Mouse (Mus musculus) CH12.LX (cell line): ENCODE data around the gene Cxcr2. TPM values are rescaled to one million over a fixed set of nuclear protein-coding genes. Genes with fewer than 3 reads are reported as not detected.

Experiments used
- DNase-seq: peaks from one replicate; pipeline ENCODE4 v3.0.0-alpha.2; 2013; ENCODE audit errors: extremely low read depth
- H3K27ac ChIP-seq: 2 replicates; pipeline ENCODE4 v1.5.1; 2012; ENCODE audit warnings: low read depth, mild to moderate bottlenecking, control low read depth, moderate library complexity; ENCODE audit not compliant: insufficient read depth
- H3K27me3 ChIP-seq: replicated peaks from 2 replicates; pipeline ENCODE3; 2012; ENCODE audit warnings: inconsistent platforms
- H3K36me3 ChIP-seq, 2 experiments: replicated peaks in 1 of 2; 2 replicates each; pipeline versions ENCODE3 to v1.6.1; 2012; ENCODE audit warnings: inconsistent platforms in 1 of 2, low read length in 1 of 2, mild to moderate bottlenecking in 1 of 2, mixed read lengths in 1 of 2, moderate library complexity in 1 of 2; ENCODE audit not compliant: control insufficient read depth in 1 of 2, insufficient read depth in 1 of 2
- H3K4me1 ChIP-seq, 2 experiments: 2 replicates each; pipeline ENCODE4 v1.6.1; 2012; ENCODE audit warnings: inconsistent platforms in 1 of 2, moderate library complexity in 1 of 2; ENCODE audit not compliant: insufficient read depth in 2 of 2, control insufficient read depth in 1 of 2
- H3K4me2 ChIP-seq: 2 replicates; pipeline ENCODE4 v1.6.1; 2012; ENCODE audit warnings: low read depth, mild to moderate bottlenecking, control low read depth; ENCODE audit not compliant: poor library complexity, insufficient read depth, severe bottlenecking
- H3K4me3 ChIP-seq, 3 experiments: fragments of 150-350 bp in 1 of 3; sonication (generic) in 1 of 3; replicated peaks in 1 of 3; 2 replicates each; pipeline versions ENCODE3 to v1.5.1; 2011 to 2012; ENCODE audit warnings: low read depth in 2 of 3, low read length in 2 of 3, mild to moderate bottlenecking in 2 of 3, moderate library complexity in 2 of 3, control low read depth in 1 of 3, improper control_type of control experiment in 1 of 3, inconsistent platforms in 1 of 3, mixed read lengths in 1 of 3; ENCODE audit not compliant: poor library complexity in 1 of 3
- H3K79me2 ChIP-seq: replicated peaks from 2 replicates; pipeline ENCODE4 v1.6.1; 2012; ENCODE audit warnings: mild to moderate bottlenecking, moderate library complexity; ENCODE audit not compliant: control insufficient read depth, poor library complexity, insufficient read depth, severe bottlenecking; ENCODE audit errors: extremely low read depth
- H3K9ac ChIP-seq: 2 replicates; pipeline ENCODE4 v1.6.1; 2012; ENCODE audit warnings: low read depth, mild to moderate bottlenecking, control low read depth, moderate library complexity; ENCODE audit not compliant: insufficient read depth
- H3K9me3 ChIP-seq: replicated peaks from 2 replicates; pipeline ENCODE3; 2012; ENCODE audit warnings: low read length, inconsistent platforms, mixed read lengths
- BHLHE40 ChIP-seq: IDR thresholded peaks from 2 replicates; pipeline ENCODE4 v1.6.1; 2011; ENCODE audit warnings: mild to moderate bottlenecking, low read depth, low read length, improper control_type of control experiment
- CHD2 ChIP-seq: IDR thresholded peaks from 2 replicates; pipeline ENCODE4 v1.6.1; 2011; ENCODE audit warnings: low read length, improper control_type of control experiment
- E2F4 ChIP-seq: IDR thresholded peaks from 2 replicates; pipeline ENCODE4 v1.6.1; 2011; ENCODE audit warnings: low read depth, low read length, improper control_type of control experiment; ENCODE audit not compliant: insufficient replicate concordance
- ELF1 ChIP-seq: IDR thresholded peaks from 2 replicates; pipeline ENCODE4 v1.6.1; 2014; ENCODE audit warnings: low read depth, mild to moderate bottlenecking, inconsistent platforms, low read length, improper control_type of control experiment
- GABPA ChIP-seq: IDR thresholded peaks from 2 replicates; pipeline ENCODE4 v1.6.1; 2012; ENCODE audit warnings: low read depth, low read length, improper control_type of control experiment, inconsistent platforms; ENCODE audit not compliant: insufficient replicate concordance
- HCFC1 ChIP-seq: IDR thresholded peaks from 2 replicates; pipeline ENCODE4 v1.6.1; 2012; ENCODE audit warnings: low read depth, mild to moderate bottlenecking, inconsistent platforms, low read length, improper control_type of control experiment
- JUN ChIP-seq: IDR thresholded peaks from 2 replicates; pipeline ENCODE4 v1.6.1; 2011; ENCODE audit warnings: low read depth, mild to moderate bottlenecking, low read length, improper control_type of control experiment, moderate library complexity; ENCODE audit not compliant: insufficient read depth
- MAFK ChIP-seq: IDR thresholded peaks from 2 replicates; pipeline ENCODE4 v1.6.1; 2011; ENCODE audit warnings: low read length, improper control_type of control experiment; ENCODE audit not compliant: insufficient replicate concordance
- MAX ChIP-seq: IDR thresholded peaks from 2 replicates; pipeline ENCODE4 v1.6.1; 2011; ENCODE audit warnings: low read length, improper control_type of control experiment
- MEF2A ChIP-seq: IDR thresholded peaks from 2 replicates; pipeline ENCODE4 v1.6.1; 2014; ENCODE audit warnings: low read depth, mild to moderate bottlenecking, inconsistent platforms, low read length, improper control_type of control experiment, borderline replicate concordance
- MXI1 ChIP-seq: IDR thresholded peaks from 2 replicates; pipeline ENCODE4 v1.6.1; 2011; ENCODE audit warnings: mild to moderate bottlenecking, low read depth, low read length, improper control_type of control experiment
- MYC ChIP-seq: IDR thresholded peaks from 2 replicates; pipeline ENCODE4 v1.6.1; 2011; ENCODE audit warnings: low read depth, mild to moderate bottlenecking, improper control_type of control experiment, low read length
- NELFE ChIP-seq: IDR thresholded peaks from 2 replicates; pipeline ENCODE4 v1.6.1; 2011; ENCODE audit warnings: low read depth, low read length, improper control_type of control experiment
- NRF1 ChIP-seq: IDR thresholded peaks from 2 replicates; pipeline ENCODE4 v1.6.1; 2014; ENCODE audit warnings: low read depth, mild to moderate bottlenecking, inconsistent platforms, low read length, improper control_type of control experiment, moderate library complexity
- POLR2A ChIP-seq: IDR thresholded peaks from 2 replicates; pipeline ENCODE4 v1.6.1; 2011; ENCODE audit warnings: low read depth, mild to moderate bottlenecking, improper control_type of control experiment, low read length
- POLR2AphosphoS2 ChIP-seq: IDR thresholded peaks from 2 replicates; pipeline ENCODE4 v1.6.1; 2011; ENCODE audit warnings: low read depth, low read length, improper control_type of control experiment
- RAD21 ChIP-seq: IDR thresholded peaks from 2 replicates; pipeline ENCODE4 v1.6.1; 2011; ENCODE audit warnings: low read depth, mild to moderate bottlenecking, low read length, improper control_type of control experiment, moderate library complexity
- RCOR1 ChIP-seq: conservative IDR thresholded peaks from 2 replicates; pipeline ENCODE4 v1.6.1; 2012; ENCODE audit warnings: low read depth, mild to moderate bottlenecking, inconsistent platforms, low read length, improper control_type of control experiment
- SIN3A ChIP-seq: IDR thresholded peaks from 2 replicates; pipeline ENCODE4 v1.6.1; 2012; ENCODE audit warnings: low read length, improper control_type of control experiment, inconsistent platforms
- SMC3 ChIP-seq: IDR thresholded peaks from 2 replicates; pipeline ENCODE4 v1.6.1; 2011; ENCODE audit warnings: low read depth, low read length, improper control_type of control experiment
- TBP ChIP-seq: conservative IDR thresholded peaks from 2 replicates; pipeline ENCODE4 v1.6.1; 2011; ENCODE audit warnings: low read depth, low read length, improper control_type of control experiment
- TCF12 ChIP-seq: IDR thresholded peaks from 2 replicates; pipeline ENCODE4 v1.6.1; 2014; ENCODE audit warnings: low read depth, mild to moderate bottlenecking, inconsistent platforms, low read length, improper control_type of control experiment
- USF1 ChIP-seq: IDR thresholded peaks from 2 replicates; pipeline ENCODE4 v1.6.1; 2014; ENCODE audit warnings: low read depth, mild to moderate bottlenecking, inconsistent platforms, low read length, improper control_type of control experiment
- USF2 ChIP-seq: conservative IDR thresholded peaks from 2 replicates; pipeline ENCODE4 v1.6.1; 2011; ENCODE audit warnings: low read depth, low read length, improper control_type of control experiment
- ZKSCAN1 ChIP-seq: IDR thresholded peaks from 2 replicates; pipeline ENCODE4 v1.6.1; 2012; ENCODE audit warnings: low read depth, inconsistent platforms, low read length, improper control_type of control experiment, borderline replicate concordance
- ZMIZ1 ChIP-seq: IDR thresholded peaks from 2 replicates; pipeline ENCODE4 v1.6.1; 2012; ENCODE audit warnings: low read depth, mild to moderate bottlenecking, inconsistent platforms, low read length, improper control_type of control experiment
- dilution Hi-C: fragments of 300-500 bp; cut with MboI; formaldehyde crosslinking; loops from 2 replicates; pipeline ENCODE4 v1.14.3; 2020; ENCODE audit warnings: low sequenced_read_pairs; ENCODE audit not compliant: extremely low pct_unique_long_range_greater_than_20kb, extremely low pct_ligation_motif_present
- in situ Hi-C: fragments of 300-500 bp; cut with MboI; formaldehyde crosslinking; loops from 3 replicates; pipeline ENCODE4 v1.14.3; 2019; ENCODE audit warnings: low sequenced_read_pairs, low pct_ligation_motif_present, low pct_unique_long_range_greater_than_20kb, mixed read lengths
- polyA plus RNA-seq: library from polyadenylated mRNA; unstranded; fragments of >175 nt; gene quantifications from 2 replicates; pipeline ENCODE4 v1.2.1, GENCODE M21; 2012; ENCODE audit warnings: low read depth; ENCODE audit not compliant: insufficient read length
- total RNA-seq, 2 experiments: library from RNA; depleted of rRNA; stranded (reverse); fragments of 300-350 nt in 1 of 2; fragments of >200 nt in 1 of 2; gene quantifications; 2 replicates each; pipeline ENCODE4 v1.2.3; 2012 to 2014

Gene Cxcr2
- total and polyA plus RNA-seq, 3 experiments, result 0.10 to 0.17 TPM; not detected in 1

- Histone ChIP-seq H3K27me3 (peaks cover 5% of the 10 kb centered on the region), H3K9me3 (no peaks in the 10 kb centered on the region), H3K27ac (no peak overlapping the region), H3K4me1 (peaks cover 3 to 26% of the 10 kb centered on the region in 2 experiments; a peak in 3 of 4 replicates), H3K9ac (no peak overlapping the region), H3K4me3 (no peak overlapping the region), H3K79me2 (no peaks in the 10 kb centered on the region), H3K36me3 (no peaks in the 10 kb centered on the region), H3K4me2 (no peak overlapping the region)
- TF ChIP-seq MAX (no peak), POLR2AphosphoS2 (no peak), TCF12 (no peak), HCFC1 (no peak), MAFK (no peak), USF2 (no peak), ELF1 (no peak), JUN (no peak), BHLHE40 (no peak), MEF2A (no peak), SIN3A (no peak), RAD21 (no peak), POLR2A (no peak), MXI1 (no peak), RCOR1 (no peak), GABPA (no peak), SMC3 (no peak), CHD2 (no peak), MYC (no peak)
- in situ Hi-C loops, result no loop called here
- no peak for DNase-seq
- dilution Hi-C loops, result no loop called here
Measured at GRCm38 (mm10) chr1:74155435-74156012, 1.7 kb downstream of the Cxcr2 start.

- in situ Hi-C loops (no loop called here), dilution Hi-C loops (no loop called here)
- Histone ChIP-seq H3K36me3 (no peaks in the 10 kb centered on the region), H3K9ac (no peak overlapping the region), H3K4me2 (no peak overlapping the region), H3K9me3 (no peaks in the 10 kb centered on the region), H3K27me3 (peaks cover 2% of the 10 kb centered on the region), H3K79me2 (no peaks in the 10 kb centered on the region), H3K4me3 (no peak overlapping the region), H3K4me1 (peaks cover 3 to 26% of the 10 kb centered on the region in 2 experiments; a peak in 3 of 4 replicates), H3K27ac (no peak overlapping the region)
- DNase-seq, result no peak
- TF ChIP-seq ZKSCAN1 (no peak), USF1 (no peak), ELF1 (no peak), GABPA (no peak), MEF2A (no peak), E2F4 (no peak), NRF1 (no peak), ZMIZ1 (no peak), TBP (no peak), NELFE (no peak), MAFK (no peak)
Measured at GRCm38 (mm10) chr1:74156381-74156910, 2.7 kb downstream of the Cxcr2 start.
